Mouse (Mus musculus): ENCODE data around the gene Cd46.

- TF ChIP-seq EP300 (IDR thresholded peaks at IDR 0.05; ENCODE audit: low read depth) (0 out of 2 replicates have a peak, but pooled peaks have one; percentile 16), CTCF (IDR thresholded peaks at IDR 0.05; ENCODE audit: low read depth) (no peak)
Measured at GRCm38 (mm10) chr1:195012531-195012930, 79.5 kb downstream of the Cd46 start.

Measured in heart, postnatal 0 days (tissue).